Mouse (Mus musculus) layer of hippocampus, adult 2 months (tissue): ENCODE measurements around the gene Stat5b. TPM values are rescaled to one million over a fixed set of nuclear protein-coding genes. Genes with fewer than 3 reads are reported as not detected.
A peak's percentile ranks its signal among the peaks of the same experiment; 100 is the strongest.

Experiments used
- DNase-seq, 2 experiments: peaks; one replicate each; pipeline ENCODE4 v3.0.0; 2022; ENCODE audit warnings: low spot score in 2 of 2
- H3K27ac ChIP-seq: fragments of 200-600 bp; 2 replicates; pipeline ENCODE4 v1.8.1; 2022
- H3K4me3 ChIP-seq: fragments of 200-600 bp; 2 replicates; pipeline ENCODE4 v1.8.1; 2022; ENCODE audit warnings: mild to moderate bottlenecking
- CTCF ChIP-seq: fragments of 200-600 bp; conservative IDR thresholded peaks from 2 replicates; pipeline ENCODE4 v1.8.1; 2022; ENCODE audit warnings: antibody characterized with exemption, mild to moderate bottlenecking, moderate library complexity
- total RNA-seq, 2 experiments: library from RNA; stranded (reverse); gene quantifications; 2 replicates each; pipeline ENCODE4 v1.2.3; 2021

Gene Stat5b
- total RNA-seq, 2 experiments from 2014 or later, result 11.6 to 13.8 TPM

GRCm38 (mm10) chr11:100859579-100860075 lies 9.1 kb upstream of the Stat5b start:
- TF ChIP-seq CTCF, result no peak
- Histone ChIP-seq H3K4me3 (peak overlapping the region; percentile 52), H3K27ac (no peak overlapping the region)
- no peak for DNase-seq

GRCm38 (mm10) chr11:100858935-100859578 lies 8.5 kb upstream of the Stat5b start, which contains the start of gene Stat5a:
Stat5a (plus strand) TSS chr11:100859351.
- peak; percentile 51 to 67 for DNase-seq
- TF ChIP-seq CTCF, result no peak
- peak within 1 kb of the TSS; percentile 52 for H3K4me3 ChIP-seq
- H3K27ac ChIP-seq, result no peak within 1 kb of the TSS

- no peak overlapping the region for H3K27ac ChIP-seq
- DNase-seq, result no peak
- no peak overlapping the region for H3K4me3 ChIP-seq
- TF ChIP-seq CTCF, result no peak
Observed at GRCm38 (mm10) chr11:100857960-100858359, 7.4 kb upstream of the Stat5b start.

- no peak for DNase-seq
- no peak for TF ChIP-seq CTCF
- no peak overlapping the region for H3K4me3 ChIP-seq
- no peak overlapping the region for H3K27ac ChIP-seq
Observed at GRCm38 (mm10) chr11:100855178-100855577, 4.7 kb upstream of the Stat5b start.

- TF ChIP-seq CTCF, result no peak
- no peak for DNase-seq
- H3K4me3 ChIP-seq, result no peak overlapping the region
- H3K27ac ChIP-seq, result no peak overlapping the region
Observed at GRCm38 (mm10) chr11:100854268-100854667, 3.7 kb upstream of the Stat5b start.

GRCm38 (mm10) chr11:100853018-100853417 lies 2.5 kb upstream of the Stat5b start:
- TF ChIP-seq CTCF, result no peak
- no peak for DNase-seq
- H3K27ac ChIP-seq, result no peak overlapping the region
- no peak overlapping the region for H3K4me3 ChIP-seq

DNA sequence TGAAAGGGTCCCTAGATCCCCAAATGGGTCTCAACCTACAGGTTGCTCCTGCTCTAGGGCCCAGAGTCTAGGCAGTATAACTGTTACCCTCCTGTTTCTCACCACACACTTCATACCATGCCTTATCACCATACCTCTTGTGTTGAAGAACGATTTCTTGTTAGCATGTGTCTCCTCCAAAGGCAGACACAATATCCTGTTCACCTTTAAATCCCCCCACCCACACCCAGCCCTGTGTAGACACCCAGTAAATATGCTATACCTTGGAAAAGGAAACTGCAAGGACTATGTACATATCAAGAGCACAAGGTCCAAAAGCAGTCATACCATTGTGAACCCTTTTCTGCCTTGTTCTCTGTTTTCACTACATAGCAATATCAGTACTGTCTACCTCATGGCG lies 1.6 kb upstream of the Stat5b start:
- Histone ChIP-seq H3K27ac (no peak overlapping the region), H3K4me3 (no peak overlapping the region)
- TF ChIP-seq CTCF, result no peak
- DNase-seq, result no peak

- Histone ChIP-seq H3K27ac (peak overlapping the region; percentile 86; the same call in 1 of the 2 replicates), H3K4me3 (peak overlapping the region; percentile 71)
- TF ChIP-seq CTCF, result no peak
- peak in 1 of 2 experiments; percentile 23 for DNase-seq
Observed at GRCm38 (mm10) chr11:100850778-100851528, 429 bp upstream of the Stat5b start.

GRCm38 (mm10) chr11:100849456-100850037 lies 977 bp downstream of the Stat5b start:
- DNase-seq, result no peak
- H3K27ac ChIP-seq, result peak overlapping the region; percentile 86
- peak overlapping the region; percentile 71 for H3K4me3 ChIP-seq
- TF ChIP-seq CTCF, result no peak

DNA sequence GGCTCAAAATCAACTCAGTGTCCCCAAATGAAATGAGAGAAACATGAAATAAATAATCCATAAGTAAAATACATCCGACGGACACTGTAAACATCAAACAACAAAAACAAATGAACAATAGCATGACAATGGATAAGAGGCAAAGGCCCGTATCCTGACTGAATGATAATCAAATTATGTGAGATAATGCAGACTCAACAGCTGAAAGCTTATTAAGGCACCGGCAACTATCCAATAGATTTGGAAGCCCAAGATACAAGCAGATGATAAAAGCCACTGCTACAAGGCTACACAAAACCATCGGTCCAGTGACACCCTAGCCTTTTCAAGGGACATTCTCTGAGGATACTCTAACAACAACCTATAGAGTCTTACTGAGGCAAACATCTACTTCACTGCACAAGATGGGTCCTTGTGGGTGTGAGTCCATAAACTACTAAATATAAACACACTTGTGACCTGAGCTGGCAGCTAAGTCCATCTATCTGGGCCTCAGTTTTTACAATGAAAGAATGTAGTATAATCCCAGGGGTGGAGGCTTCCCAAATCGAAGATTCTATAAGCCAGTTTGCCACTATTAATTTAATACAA lies 1.6 kb downstream of the Stat5b start:
- DNase-seq, result no peak
- no peak for TF ChIP-seq CTCF
- peak overlapping the region; percentile 71 for H3K4me3 ChIP-seq
- H3K27ac ChIP-seq, result no peak overlapping the region

DNA sequence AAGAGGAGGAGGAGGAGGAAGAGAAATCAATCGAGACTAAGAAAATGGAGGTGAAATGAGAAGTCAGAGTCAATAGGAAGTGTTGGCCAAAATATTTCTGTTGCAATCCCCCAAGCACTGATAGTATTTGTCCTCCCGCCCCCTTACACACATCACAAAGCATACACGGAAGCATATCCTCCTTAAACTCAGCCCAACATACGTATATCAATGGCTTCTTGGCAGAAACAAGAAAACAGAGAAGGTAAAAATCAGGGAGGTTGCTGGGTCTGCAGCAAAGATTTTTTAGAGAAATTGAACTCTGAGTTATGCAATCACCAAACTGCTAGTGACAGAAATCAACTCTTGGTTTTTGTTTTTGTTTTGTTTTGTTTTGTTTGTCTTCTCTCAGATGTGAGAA lies 2.4 kb downstream of the Stat5b start:
- Histone ChIP-seq H3K27ac (no peak overlapping the region), H3K4me3 (no peak overlapping the region)
- DNase-seq, result no peak
- TF ChIP-seq CTCF, result no peak

- TF ChIP-seq CTCF, result no peak
Observed at GRCm38 (mm10) chr11:100847572-100847971, 3.0 kb downstream of the Stat5b start.

GRCm38 (mm10) chr11:100845793-100846192 lies 4.7 kb downstream of the Stat5b start:
- no peak for TF ChIP-seq CTCF
- no peak for DNase-seq
- Histone ChIP-seq H3K4me3 (no peak overlapping the region), H3K27ac (no peak overlapping the region)

More at GRCm38 (mm10) chr11:100847572-100847971, 3.0 kb downstream of the Stat5b start:
- no peak overlapping the region for H3K27ac ChIP-seq
- no peak for DNase-seq
- no peak overlapping the region for H3K4me3 ChIP-seq
